In the genomic region with DNA sequence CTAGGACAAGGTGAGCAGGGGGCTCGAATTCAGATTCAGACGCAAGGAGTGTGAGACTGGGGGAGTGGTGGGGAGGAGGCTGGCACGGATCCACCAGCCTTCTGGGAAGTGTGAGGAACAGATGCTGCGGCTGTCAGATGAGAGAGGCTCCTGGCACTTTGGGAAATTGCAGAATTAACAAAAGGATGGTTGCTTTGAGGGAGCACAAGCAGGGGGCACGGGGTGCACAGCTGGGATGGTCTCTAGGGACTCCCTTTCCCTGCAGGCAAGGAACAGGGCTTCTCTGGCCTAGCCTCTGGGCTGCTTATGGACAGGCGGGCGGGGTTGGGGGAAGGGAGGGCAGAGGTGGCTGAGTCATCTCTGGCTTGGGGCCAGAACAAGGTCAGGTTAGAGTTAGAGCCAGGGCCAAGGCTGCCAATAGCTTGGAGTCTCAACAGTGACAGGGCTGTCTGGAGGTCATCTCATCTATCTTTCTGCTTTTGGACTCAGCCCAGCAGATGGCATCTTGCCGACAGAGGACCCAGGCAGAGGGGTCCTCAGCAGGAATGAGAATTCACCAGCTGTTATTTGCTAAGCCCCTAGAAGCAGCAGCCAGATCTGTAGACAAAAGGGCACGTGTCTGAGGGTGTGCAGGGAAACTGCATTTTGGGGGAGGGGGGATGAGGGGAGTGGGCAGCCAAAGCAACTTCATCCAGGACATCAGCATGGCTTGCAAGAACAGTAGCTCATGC, we compare ENCODE assay signal across 8 mouse cellular contexts. TPM values are rescaled to one million over a fixed set of nuclear protein-coding genes. Genes with fewer than 3 reads are reported as not detected.
DNase-seq lines count a peak whose midpoint lies in the region; ATAC-seq and TF ChIP-seq lines count a peak whose summit lies in the region.

No protein-coding gene starts in this region.

- no peak for TF ChIP-seq EP300 in heart, postnatal 0 days (IDR thresholded peaks at IDR 0.05; ENCODE audit: low read depth)

- no peak overlapping the region for H3K9ac ChIP-seq in heart, postnatal 0 days (replicated peaks; ENCODE audit: low read depth, low read length)
- peak overlapping the region; percentile 21; the same call in 1 of the 2 replicates for H3K9ac ChIP-seq in midbrain, embryonic 14.5 days (replicated peaks; ENCODE audit: low read length)

- 16% methylated on average over 9 of the region's 9 CpGs for WGBS in heart, postnatal 0 days
- WGBS in midbrain, embryonic 14.5 days: 17% methylated on average over 9 of the region's 9 CpGs

- 0 out of 2 replicates have a peak, but pooled peaks cover 3% of the 10 kb centered on the region for H3K27me3 ChIP-seq in heart, postnatal 0 days (ENCODE audit: control insufficient read depth, insufficient read depth, low read length)
- no peaks in the 10 kb centered on the region for H3K27me3 ChIP-seq in midbrain, embryonic 14.5 days (ENCODE audit: control insufficient read depth, insufficient read depth, low read length)

- no peaks in the 10 kb centered on the region for H3K9me3 ChIP-seq in heart, postnatal 0 days (replicated peaks; ENCODE audit: control insufficient read depth, low read length)
- H3K9me3 ChIP-seq in midbrain, embryonic 14.5 days (ENCODE audit: control insufficient read depth, low read length): no peaks in the 10 kb centered on the region

- no peak for TF ChIP-seq CTCF in heart, postnatal 0 days (IDR thresholded peaks at IDR 0.05; ENCODE audit: low read depth)

- H3K4me1 ChIP-seq in heart, postnatal 0 days (ENCODE audit: control insufficient read depth, insufficient read depth): peaks cover 22% of the 10 kb centered on the region
- peaks cover 55% of the 10 kb centered on the region for H3K4me1 ChIP-seq in midbrain, embryonic 14.5 days (ENCODE audit: control insufficient read depth, insufficient read depth, low read length)

- no peaks in the 10 kb centered on the region for H3K36me3 ChIP-seq in heart, postnatal 0 days (replicated peaks; ENCODE audit: control insufficient read depth, insufficient read depth, low read length)
- no peaks in the 10 kb centered on the region for H3K36me3 ChIP-seq in midbrain, embryonic 14.5 days (ENCODE audit: control insufficient read depth, insufficient read depth, low read length)

- no peak overlapping the region for H3K4me3 ChIP-seq in heart, postnatal 0 days (ENCODE audit: low read depth, low read length)
- H3K4me3 ChIP-seq in midbrain, embryonic 14.5 days (replicated peaks; ENCODE audit: low read depth, low read length): no peak overlapping the region

- no peak overlapping the region for H3K4me2 ChIP-seq in heart, postnatal 0 days (ENCODE audit: low read depth, low read length)
- H3K4me2 ChIP-seq in midbrain, embryonic 14.5 days (ENCODE audit: low read length): no peak overlapping the region

- peak; percentile 68 for ATAC-seq in erythroblast, adult 5-6 weeks (replicated peaks; ENCODE audit: low FRiP score, poor library complexity, severe bottlenecking)
- ATAC-seq in heart, postnatal 0 days (ENCODE audit: insufficient read depth, low read depth): peak; percentile 88
- peak; percentile 64 for ATAC-seq in midbrain, embryonic 14.5 days (ENCODE audit: low FRiP score, low TSS enrichment)

- H3K27ac ChIP-seq in heart, postnatal 0 days (ENCODE audit: low read depth): no peak overlapping the region
- H3K27ac ChIP-seq in midbrain, embryonic 14.5 days (replicated peaks; ENCODE audit: low read depth, low read length): peak overlapping the region; percentile 66

- DNase-seq in 3T3-L1 (ENCODE audit: low read depth, low spot score): peak; percentile 68
- DNase-seq in adrenal gland, adult (ENCODE audit: inconsistent age in 2 of 2, low spot score in 1 of 2): peak; percentile 88 to 96
- DNase-seq in heart, postnatal 0 days (ENCODE audit: low spot score): peak; percentile 54
- DNase-seq in kidney, postnatal 36 days: peak; percentile 70 to 74
- DNase-seq in midbrain, embryonic 14.5 days: peak; percentile 73
- DNase-seq in c-Kit-positive CD71-positive TER-119-positive erythroid progenitor cells, embryonic 14.5 days (ENCODE audit: low spot score): no peak
- DNase-seq in layer of hippocampus, adult 8-10 months (ENCODE audit: low spot score in 2 of 2): no peak

RNA-seq across cellular contexts. Expression of a gene that starts 15.0 kb away (rescaled TPM):
- not detected in 2 replicates for total RNA-seq in erythroblast, adult 5-6 weeks (2015; ENCODE audit: low replicate concordance)
- not detected in 2 replicates for total RNA-seq in erythroblast, adult 5-6 weeks (2017; ENCODE audit: low replicate concordance)
- 1.4 and 4.4 TPM in 2 replicates for total RNA-seq in heart, postnatal 0 days (2014; rRNA removed; ENCODE audit: low replicate concordance)
- polyA plus RNA-seq in heart, postnatal 0 days (2015; fragmentation: Nextera tagmentation; extraction: Ambion mirVana): 0.52 and 1.0 TPM in 2 replicates
- 36.9 and 65.3 TPM in 2 replicates for polyA plus RNA-seq in midbrain, embryonic 14.5 days (2014; fragmentation: Nextera tagmentation; extraction: Ambion mirVana)
- 100 to 1,000 TPM in 1 of 4 experiments, 10 to 100 TPM in 3; 74.6 to 104 (median 85.8) TPM for total RNA-seq in layer of hippocampus, adult 8-10 months (2022)

RNA-seq across cellular contexts. Expression of a gene that starts 52.0 kb away (rescaled TPM):
- 2.1 TPM in 1 of 2 replicates, not detected in the other for total RNA-seq in erythroblast, adult 5-6 weeks (2015; ENCODE audit: low replicate concordance)
- total RNA-seq in erythroblast, adult 5-6 weeks (2017; ENCODE audit: low replicate concordance): 0.56 and 1.3 TPM in 2 replicates
- total RNA-seq in heart, postnatal 0 days (2014; rRNA removed; ENCODE audit: low replicate concordance): 0.23 and 3.5 TPM in 2 replicates
- 0.20 and 0.51 TPM in 2 replicates for polyA plus RNA-seq in heart, postnatal 0 days (2015; fragmentation: Nextera tagmentation; extraction: Ambion mirVana)
- polyA plus RNA-seq in midbrain, embryonic 14.5 days (2014; fragmentation: Nextera tagmentation; extraction: Ambion mirVana): 1.1 and 1.3 TPM in 2 replicates
- 1 to 10 TPM; 5.9 to 6.5 (median 6.3) TPM for total RNA-seq in layer of hippocampus, adult 8-10 months (2022)

Comparison
In these comparisons a context has a peak if more than half of its experiments do, and no peak if none do; other contexts are left out.
1. DNase-seq: peak in 3T3-L1 (single experiment), adrenal gland, adult (2 of 2), heart, postnatal 0 days (single experiment), kidney, postnatal 36 days (2 of 2) and midbrain, embryonic 14.5 days (single experiment); none in c-Kit-positive CD71-positive TER-119-positive erythroid progenitor cells, embryonic 14.5 days (single experiment) and layer of hippocampus, adult 8-10 months (0 of 2).
2. RNA of a gene that starts 15.0 kb away (total RNA-seq): 74.6 to 104 TPM in layer of hippocampus, adult 8-10 months; 1.4 to 4.4 TPM in heart, postnatal 0 days and not detected in erythroblast, adult 5-6 weeks; every median in the first group is over 10 times any median in the second.
3. Peak in every context shown above with its lines, with median percentiles within 50 percentile points of each other: ATAC-seq.